Mouse (Mus musculus): ENCODE measurements at regions not wholly inside any gene's neighbourhood (a gene's known extent, or its start where the extent isn't known, plus 50 kb on each side); places are given as distances from the start of the nearest gene placed in this dataset.

DNA sequence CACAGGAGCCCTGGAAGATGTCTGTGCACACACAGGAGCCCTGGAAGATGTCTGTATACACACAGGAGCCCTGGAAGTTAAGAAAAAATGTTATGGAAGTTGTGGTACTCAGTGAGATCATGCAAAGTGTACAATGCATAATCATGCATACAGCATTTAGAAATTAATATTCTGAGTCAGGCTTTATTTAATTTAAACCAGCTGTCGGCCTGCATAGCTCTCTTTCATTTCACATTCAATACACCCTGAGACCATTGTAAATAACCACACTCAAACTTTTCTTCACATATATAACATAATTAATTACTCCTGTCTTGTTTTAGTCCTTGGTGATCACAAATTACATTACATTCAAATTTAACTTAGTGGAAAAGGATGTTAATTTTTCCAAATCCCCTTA, 190.4 kb downstream of the Thbs2 start:
- Histone ChIP-seq H3K36me3 (ENCODE audit: control insufficient read depth, insufficient read depth, low read length, poor library complexity, severe bottlenecking) (no peaks in the 10 kb centered on the region), H3K4me3 (ENCODE audit: low read depth, low read length) (no peak overlapping the region), H3K27me3 (ENCODE audit: control insufficient read depth, insufficient read depth, low read length, poor library complexity, severe bottlenecking) (no peaks in the 10 kb centered on the region), H3K27ac (ENCODE audit: insufficient read depth, low read length) (no peak overlapping the region), H3K9me3 (replicated peaks; ENCODE audit: control insufficient read depth, insufficient read depth, low read length, poor library complexity, severe bottlenecking) (no peaks in the 10 kb centered on the region), H3K4me1 (ENCODE audit: control insufficient read depth, insufficient read depth, low read length) (no peaks in the 10 kb centered on the region), H3K9ac (ENCODE audit: low read depth, poor library complexity, severe bottlenecking) (no peak overlapping the region)
- TF ChIP-seq POLR2A (IDR thresholded peaks at IDR 0.05; ENCODE audit: insufficient read depth, low read length) (no peak), EP300 (IDR thresholded peaks at IDR 0.05; ENCODE audit: insufficient read depth, low read depth, low read length) (no peak), CTCF (IDR thresholded peaks at IDR 0.05; ENCODE audit: low read depth, low read length) (no peak)

DNA sequence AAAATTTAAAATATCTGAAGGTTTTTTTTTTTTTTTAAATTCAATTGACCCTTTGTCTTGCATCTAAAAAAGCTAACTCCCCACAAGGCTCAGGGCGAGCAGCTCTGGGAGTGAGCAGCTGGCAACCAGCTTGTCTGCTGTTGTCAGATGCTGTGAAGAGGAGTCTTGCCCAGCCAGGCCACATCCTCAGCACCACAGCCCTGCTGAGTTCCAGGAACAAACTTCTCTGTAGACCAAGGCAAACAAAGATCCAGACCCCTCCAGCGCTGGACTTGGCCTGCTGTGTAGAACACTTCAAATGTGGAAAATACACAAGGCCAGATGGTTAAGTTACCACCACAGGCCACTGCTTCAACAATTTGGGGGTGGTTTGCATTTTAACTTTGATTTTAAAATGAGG, 192.7 kb downstream of the Thbs2 start:
- Histone ChIP-seq H3K27ac (ENCODE audit: insufficient read depth, low read length) (no peak overlapping the region), H3K4me3 (ENCODE audit: low read depth, low read length) (no peak overlapping the region), H3K27me3 (ENCODE audit: control insufficient read depth, insufficient read depth, low read length, poor library complexity, severe bottlenecking) (no peaks in the 10 kb centered on the region), H3K9me3 (replicated peaks; ENCODE audit: control insufficient read depth, insufficient read depth, low read length, poor library complexity, severe bottlenecking) (no peaks in the 10 kb centered on the region), H3K9ac (ENCODE audit: low read depth, poor library complexity, severe bottlenecking) (no peak overlapping the region), H3K4me1 (ENCODE audit: control insufficient read depth, insufficient read depth, low read length) (no peaks in the 10 kb centered on the region), H3K36me3 (ENCODE audit: control insufficient read depth, insufficient read depth, low read length, poor library complexity, severe bottlenecking) (no peaks in the 10 kb centered on the region)
- TF ChIP-seq CTCF (IDR thresholded peaks at IDR 0.05; ENCODE audit: low read depth, low read length), result no peak
- TF ChIP-seq EP300 (IDR thresholded peaks at IDR 0.05; ENCODE audit: insufficient read depth, low read depth, low read length), result no peak

DNA sequence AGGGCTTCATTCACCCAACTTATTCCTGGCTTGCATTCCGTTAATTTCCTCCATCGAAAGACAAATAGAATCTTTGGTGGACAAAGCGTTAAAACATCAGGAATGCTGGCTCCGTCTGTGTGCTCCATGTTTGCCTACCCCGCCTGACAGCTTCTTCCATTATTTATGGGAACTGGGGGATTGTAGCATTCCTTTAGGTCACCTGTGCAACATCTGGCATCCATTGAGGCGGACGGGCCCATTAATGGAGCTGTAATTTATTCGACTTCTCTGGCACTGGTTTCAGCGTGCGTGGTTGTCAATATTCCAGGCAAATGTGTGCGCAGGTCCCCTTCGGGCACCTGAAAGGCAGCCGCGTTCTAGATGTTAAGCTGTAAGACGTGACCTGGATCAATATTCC, 196.9 kb downstream of the Thbs2 start:
- H3K4me1 ChIP-seq (ENCODE audit: control insufficient read depth, insufficient read depth, low read length), result no peaks in the 10 kb centered on the region
- no peak for TF ChIP-seq POLR2A (IDR thresholded peaks at IDR 0.05; ENCODE audit: insufficient read depth, low read length)
- no peak for TF ChIP-seq CTCF (IDR thresholded peaks at IDR 0.05; ENCODE audit: low read depth, low read length)
- no peak for TF ChIP-seq EP300 (IDR thresholded peaks at IDR 0.05; ENCODE audit: insufficient read depth, low read depth, low read length)
- no peak overlapping the region for H3K27ac ChIP-seq (ENCODE audit: insufficient read depth, low read length)

DNA sequence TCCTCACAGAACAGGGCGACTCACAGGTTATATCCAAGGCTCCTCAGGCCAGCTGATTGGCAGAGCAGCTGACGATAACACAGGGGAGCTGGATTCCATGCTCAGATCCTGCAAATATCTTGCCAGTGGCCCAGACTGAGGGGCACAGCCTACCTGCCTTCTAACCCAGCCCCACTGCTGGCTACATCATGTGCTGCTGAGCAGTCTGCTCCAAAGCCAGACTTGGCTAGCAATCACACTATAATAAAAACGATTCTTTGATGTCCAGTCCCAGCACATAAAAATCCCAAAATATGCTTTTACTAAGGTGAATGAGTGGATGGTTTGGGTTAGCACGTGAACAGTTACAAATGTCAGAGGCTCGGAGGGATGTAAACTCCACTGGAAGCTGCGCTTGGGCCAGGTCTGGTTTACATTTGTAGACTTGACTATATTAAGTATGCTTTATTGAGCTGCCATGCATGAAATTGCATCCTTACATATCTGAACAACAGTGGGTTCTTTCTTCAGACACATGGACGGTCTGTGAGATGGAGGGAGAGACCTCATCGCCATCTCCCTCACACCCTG, 200.2 kb downstream of the Thbs2 start:
- Histone ChIP-seq H3K4me3 (ENCODE audit: low read depth, low read length) (no peak overlapping the region), H3K4me1 (ENCODE audit: control insufficient read depth, insufficient read depth, low read length) (no peaks in the 10 kb centered on the region), H3K9ac (ENCODE audit: low read depth, poor library complexity, severe bottlenecking) (no peak overlapping the region), H3K36me3 (ENCODE audit: control insufficient read depth, insufficient read depth, low read length, poor library complexity, severe bottlenecking) (no peaks in the 10 kb centered on the region), H3K9me3 (replicated peaks; ENCODE audit: control insufficient read depth, insufficient read depth, low read length, poor library complexity, severe bottlenecking) (no peaks in the 10 kb centered on the region), H3K27me3 (ENCODE audit: control insufficient read depth, insufficient read depth, low read length, poor library complexity, severe bottlenecking) (no peaks in the 10 kb centered on the region), H3K27ac (ENCODE audit: insufficient read depth, low read length) (no peak overlapping the region)
- no peak for TF ChIP-seq POLR2A (IDR thresholded peaks at IDR 0.05; ENCODE audit: insufficient read depth, low read length)

More for the DNA sequence above, 196.9 kb downstream of the Thbs2 start:
- Histone ChIP-seq H3K4me3 (ENCODE audit: low read depth, low read length) (no peak overlapping the region), H3K36me3 (ENCODE audit: control insufficient read depth, insufficient read depth, low read length, poor library complexity, severe bottlenecking) (no peaks in the 10 kb centered on the region), H3K9me3 (replicated peaks; ENCODE audit: control insufficient read depth, insufficient read depth, low read length, poor library complexity, severe bottlenecking) (no peaks in the 10 kb centered on the region), H3K9ac (ENCODE audit: low read depth, poor library complexity, severe bottlenecking) (no peak overlapping the region), H3K27me3 (ENCODE audit: control insufficient read depth, insufficient read depth, low read length, poor library complexity, severe bottlenecking) (no peaks in the 10 kb centered on the region)

DNA sequence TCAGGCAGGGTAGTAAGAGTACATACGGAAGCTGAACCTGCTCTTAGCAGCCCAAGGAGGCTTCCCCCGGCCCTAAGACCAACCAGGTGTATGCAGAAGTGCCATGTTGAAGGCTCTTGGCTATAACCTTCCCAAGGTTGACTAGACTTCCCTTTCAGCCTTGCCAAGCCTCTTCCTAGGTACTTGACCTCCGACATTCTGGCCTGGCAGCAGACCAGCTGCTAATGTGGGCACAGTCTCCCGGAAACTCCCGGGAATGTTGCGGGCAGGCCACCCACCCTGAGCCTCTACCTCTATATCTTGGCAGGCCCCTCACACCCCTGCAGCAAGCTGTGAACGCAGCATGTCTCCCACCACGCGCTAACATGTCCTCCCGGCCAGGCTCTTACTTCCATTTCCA, 201.1 kb downstream of the Thbs2 start:
- Histone ChIP-seq H3K4me3 (ENCODE audit: low read depth, low read length) (no peak overlapping the region), H3K9me3 (replicated peaks; ENCODE audit: control insufficient read depth, insufficient read depth, low read length, poor library complexity, severe bottlenecking) (no peaks in the 10 kb centered on the region), H3K27me3 (ENCODE audit: control insufficient read depth, insufficient read depth, low read length, poor library complexity, severe bottlenecking) (no peaks in the 10 kb centered on the region), H3K9ac (ENCODE audit: low read depth, poor library complexity, severe bottlenecking) (no peak overlapping the region), H3K27ac (ENCODE audit: insufficient read depth, low read length) (no peak overlapping the region), H3K36me3 (ENCODE audit: control insufficient read depth, insufficient read depth, low read length, poor library complexity, severe bottlenecking) (no peaks in the 10 kb centered on the region), H3K4me1 (ENCODE audit: control insufficient read depth, insufficient read depth, low read length) (no peaks in the 10 kb centered on the region)
- no peak for TF ChIP-seq EP300 (IDR thresholded peaks at IDR 0.05; ENCODE audit: insufficient read depth, low read depth, low read length)
- no peak for TF ChIP-seq CTCF (IDR thresholded peaks at IDR 0.05; ENCODE audit: low read depth, low read length)
- TF ChIP-seq POLR2A (IDR thresholded peaks at IDR 0.05; ENCODE audit: insufficient read depth, low read length), result no peak

DNA sequence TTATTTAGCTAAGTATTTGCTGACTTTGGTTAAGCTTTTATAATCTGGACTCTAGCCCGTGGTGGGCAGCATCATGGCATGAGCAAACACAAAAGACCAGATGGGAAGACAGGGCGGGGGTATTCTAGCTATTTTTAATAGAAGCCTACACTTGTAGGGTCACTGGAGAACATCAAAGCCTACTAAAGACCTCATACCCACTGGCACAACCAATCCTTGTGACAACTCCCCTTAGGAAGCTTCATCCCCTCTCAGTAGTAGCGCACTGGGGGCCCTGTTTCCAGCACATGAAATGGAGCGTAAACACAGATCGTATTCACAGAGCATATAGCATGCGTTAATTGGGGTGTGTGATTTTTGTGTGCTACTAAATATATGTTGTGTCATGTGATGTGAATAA, 202.4 kb downstream of the Smoc2 start:
- Histone ChIP-seq H3K27me3 (ENCODE audit: control insufficient read depth, insufficient read depth, low read length, poor library complexity, severe bottlenecking) (no peaks in the 10 kb centered on the region; the same call in 1 of the 2 replicates), H3K36me3 (ENCODE audit: control insufficient read depth, insufficient read depth, low read length, poor library complexity, severe bottlenecking) (no peaks in the 10 kb centered on the region), H3K27ac (ENCODE audit: insufficient read depth, low read length) (no peak overlapping the region), H3K4me1 (ENCODE audit: control insufficient read depth, insufficient read depth, low read length) (no peaks in the 10 kb centered on the region), H3K9ac (ENCODE audit: low read depth, poor library complexity, severe bottlenecking) (no peak overlapping the region), H3K9me3 (replicated peaks; ENCODE audit: control insufficient read depth, insufficient read depth, low read length, poor library complexity, severe bottlenecking) (no peaks in the 10 kb centered on the region), H3K4me3 (ENCODE audit: low read depth, low read length) (no peak overlapping the region)
- TF ChIP-seq CTCF (IDR thresholded peaks at IDR 0.05; ENCODE audit: low read depth, low read length) (no peak), EP300 (IDR thresholded peaks at IDR 0.05; ENCODE audit: insufficient read depth, low read depth, low read length) (no peak), POLR2A (IDR thresholded peaks at IDR 0.05; ENCODE audit: insufficient read depth, low read length) (no peak)

Measured in ES-Bruce4 (cell line).